Mouse (Mus musculus) MEL (cell line): ENCODE measurements around the gene Plin2. TPM values are rescaled to one million over a fixed set of nuclear protein-coding genes. Genes with fewer than 3 reads are reported as not detected.

Source experiments
- DNase-seq: peaks from one replicate; pipeline ENCODE4 v3.0.0; 2011; ENCODE audit warnings: low read depth, low spot score
- H3K27ac ChIP-seq: 2 replicates; pipeline ENCODE4 v1.5.1; 2012; ENCODE audit warnings: low read depth, mild to moderate bottlenecking, control low read depth, low read length, moderate library complexity; ENCODE audit not compliant: control insufficient read depth
- H3K27me3 ChIP-seq, 2 experiments: fragments of 150-350 bp in 1 of 2; sonication (generic) in 1 of 2; 2 replicates each; pipeline ENCODE4 v1.6.1; 2012; ENCODE audit warnings: low read length in 2 of 2, mild to moderate bottlenecking in 2 of 2, improper control_type of control experiment in 1 of 2, moderate library complexity in 1 of 2; ENCODE audit not compliant: insufficient read depth in 2 of 2, control insufficient read depth in 1 of 2
- H3K36me3 ChIP-seq, 2 experiments: 2 replicates each; pipeline ENCODE4 v1.6.1; 2012 to 2014; ENCODE audit warnings: low read length in 2 of 2, improper control_type of control experiment in 1 of 2, inconsistent platforms in 1 of 2, mild to moderate bottlenecking in 1 of 2; ENCODE audit not compliant: insufficient read depth in 2 of 2, control insufficient read depth in 1 of 2
- H3K4me1 ChIP-seq, 2 experiments: fragments of 150-350 bp in 1 of 2; sonication (generic) in 1 of 2; 2 replicates each; pipeline ENCODE4 v1.6.1; 2012; ENCODE audit warnings: low read length in 2 of 2, improper control_type of control experiment in 1 of 2, mild to moderate bottlenecking in 1 of 2; ENCODE audit not compliant: insufficient read depth in 2 of 2, control insufficient read depth in 1 of 2
- H3K4me3 ChIP-seq, 2 experiments: fragments of 150-350 bp in 1 of 2; sonication (generic) in 1 of 2; 2 replicates each; pipeline ENCODE4 v1.5.1; 2012; ENCODE audit warnings: low read depth in 2 of 2, low read length in 2 of 2, mild to moderate bottlenecking in 2 of 2, moderate library complexity in 2 of 2, control low read depth in 1 of 2, improper control_type of control experiment in 1 of 2; ENCODE audit not compliant: control insufficient read depth in 1 of 2, insufficient read depth in 1 of 2
- H3K79me2 ChIP-seq: 2 replicates; pipeline ENCODE4 v1.6.1; 2012; ENCODE audit warnings: mild to moderate bottlenecking, low read length, moderate library complexity; ENCODE audit not compliant: control insufficient read depth, poor library complexity, insufficient read depth
- H3K9ac ChIP-seq: 2 replicates; pipeline ENCODE4 v1.6.1; 2012; ENCODE audit warnings: low read depth, mild to moderate bottlenecking, control low read depth, low read length, moderate library complexity; ENCODE audit not compliant: control insufficient read depth, poor library complexity, severe bottlenecking
- H3K9me3 ChIP-seq: fragments of 150-350 bp; sonication (generic); replicated peaks from 2 replicates; pipeline ENCODE4 v1.6.1; 2012; ENCODE audit warnings: mild to moderate bottlenecking, low read length, improper control_type of control experiment, moderate library complexity; ENCODE audit not compliant: insufficient read depth
- BHLHE40 ChIP-seq: IDR thresholded peaks from 2 replicates; pipeline ENCODE4 v1.6.1; 2012; ENCODE audit warnings: low read depth, mild to moderate bottlenecking, inconsistent platforms, low read length, improper control_type of control experiment, borderline replicate concordance
- CHD1 ChIP-seq: IDR thresholded peaks from 2 replicates; pipeline ENCODE4 v1.6.1; 2012; ENCODE audit warnings: low read depth, mild to moderate bottlenecking, inconsistent platforms, low read length, improper control_type of control experiment
- CHD2 ChIP-seq: IDR thresholded peaks from 2 replicates; pipeline ENCODE4 v1.6.1; 2011; ENCODE audit warnings: low read length, improper control_type of control experiment
- E2F4 ChIP-seq: IDR thresholded peaks from 2 replicates; pipeline ENCODE4 v1.6.1; 2011; ENCODE audit warnings: low read depth, low read length, improper control_type of control experiment, borderline replicate concordance
- ELF1 ChIP-seq: IDR thresholded peaks from 2 replicates; pipeline ENCODE4 v1.6.1; 2014; ENCODE audit warnings: low read depth, mild to moderate bottlenecking, inconsistent platforms, low read length, improper control_type of control experiment, moderate library complexity
- EP300 ChIP-seq, 2 experiments: IDR thresholded peaks; 2 replicates each; pipeline ENCODE4 v1.6.1; 2011; ENCODE audit warnings: improper control_type of control experiment in 2 of 2, low read length in 2 of 2, low read depth in 1 of 2, mild to moderate bottlenecking in 1 of 2
- ETS1 ChIP-seq: IDR thresholded peaks from 2 replicates; pipeline ENCODE4 v1.6.1; 2012; ENCODE audit warnings: low read depth, mild to moderate bottlenecking, inconsistent platforms, low read length, improper control_type of control experiment, moderate library complexity
- GABPA ChIP-seq: IDR thresholded peaks from 2 replicates; pipeline ENCODE4 v1.6.1; 2012; ENCODE audit warnings: low read depth, mild to moderate bottlenecking, inconsistent platforms, low read length, improper control_type of control experiment, moderate library complexity
- GATA1 ChIP-seq: IDR thresholded peaks from 2 replicates; pipeline ENCODE4 v1.6.1; 2011; ENCODE audit warnings: low read depth, low read length, improper control_type of control experiment
- HCFC1 ChIP-seq: IDR thresholded peaks from 2 replicates; pipeline ENCODE4 v1.6.1; 2012; ENCODE audit warnings: low read depth, mild to moderate bottlenecking, inconsistent platforms, low read length, improper control_type of control experiment, moderate library complexity
- KAT2A ChIP-seq: conservative IDR thresholded peaks from 2 replicates; pipeline ENCODE4 v1.6.1; 2012; ENCODE audit warnings: low read depth, low read length, improper control_type of control experiment, inconsistent platforms
- MAFK ChIP-seq: IDR thresholded peaks from 2 replicates; pipeline ENCODE4 v1.6.1; 2011; ENCODE audit warnings: low read depth, mild to moderate bottlenecking, low read length, improper control_type of control experiment, borderline replicate concordance
- MAX ChIP-seq: IDR thresholded peaks from 2 replicates; pipeline ENCODE4 v1.6.1; 2011; ENCODE audit warnings: low read length, improper control_type of control experiment
- MAZ ChIP-seq: IDR thresholded peaks from 2 replicates; pipeline ENCODE4 v1.6.1; 2012; ENCODE audit warnings: low read depth, mild to moderate bottlenecking, inconsistent platforms, low read length, improper control_type of control experiment
- MEF2A ChIP-seq: IDR thresholded peaks from 2 replicates; pipeline ENCODE4 v1.6.1; 2014; ENCODE audit warnings: low read depth, mild to moderate bottlenecking, inconsistent platforms, low read length, improper control_type of control experiment; ENCODE audit not compliant: poor library complexity, insufficient replicate concordance, severe bottlenecking; ENCODE audit errors: extremely low read depth
- MXI1 ChIP-seq: IDR thresholded peaks from 2 replicates; pipeline ENCODE4 v1.6.1; 2011; ENCODE audit warnings: mild to moderate bottlenecking, low read depth, low read length, improper control_type of control experiment
- MYB ChIP-seq: IDR thresholded peaks from 2 replicates; pipeline ENCODE4 v1.6.1; 2011; ENCODE audit warnings: mild to moderate bottlenecking, low read depth, low read length, improper control_type of control experiment
- MYC ChIP-seq: IDR thresholded peaks from 2 replicates; pipeline ENCODE4 v1.6.1; 2011; ENCODE audit warnings: low read depth, mild to moderate bottlenecking, low read length, improper control_type of control experiment, moderate library complexity
- NELFE ChIP-seq: IDR thresholded peaks from 2 replicates; pipeline ENCODE4 v1.6.1; 2011; ENCODE audit warnings: low read depth, low read length, improper control_type of control experiment
- NRF1 ChIP-seq: IDR thresholded peaks from 2 replicates; pipeline ENCODE4 v1.6.1; 2014; ENCODE audit warnings: low read depth, mild to moderate bottlenecking, inconsistent platforms, low read length, improper control_type of control experiment, moderate library complexity; ENCODE audit not compliant: poor library complexity, insufficient read depth, severe bottlenecking
- POLR2A ChIP-seq, 2 experiments: IDR thresholded peaks; 2 replicates each; pipeline ENCODE4 v1.6.1; 2011 to 2012; ENCODE audit warnings: low read length in 2 of 2, mild to moderate bottlenecking in 2 of 2, control low read depth in 1 of 2, improper control_type of control experiment in 1 of 2, low read depth in 1 of 2, moderate library complexity in 1 of 2; ENCODE audit not compliant: control insufficient read depth in 1 of 2, insufficient read depth in 1 of 2, poor library complexity in 1 of 2
- POLR2AphosphoS2 ChIP-seq: IDR thresholded peaks from 2 replicates; pipeline ENCODE4 v1.6.1; 2011; ENCODE audit warnings: low read length, improper control_type of control experiment
- RAD21 ChIP-seq: IDR thresholded peaks from 2 replicates; pipeline ENCODE4 v1.6.1; 2011; ENCODE audit warnings: mild to moderate bottlenecking, low read depth, low read length, improper control_type of control experiment
- TAL1 ChIP-seq: IDR thresholded peaks from 2 replicates; pipeline ENCODE4 v1.6.1; 2012; ENCODE audit warnings: mild to moderate bottlenecking, inconsistent platforms, low read length, moderate library complexity, mixed read lengths
- TBP ChIP-seq: IDR thresholded peaks from 2 replicates; pipeline ENCODE4 v1.8.0; 2011; ENCODE audit warnings: low read depth, low read length, improper control_type of control experiment
- USF1 ChIP-seq: IDR thresholded peaks from 2 replicates; pipeline ENCODE4 v1.6.1; 2014; ENCODE audit warnings: low read depth, mild to moderate bottlenecking, inconsistent platforms, low read length, improper control_type of control experiment, moderate library complexity
- ZC3H11A ChIP-seq: IDR thresholded peaks from 2 replicates; pipeline ENCODE4 v1.6.1; 2012; ENCODE audit warnings: low read depth, mild to moderate bottlenecking, inconsistent platforms, low read length, improper control_type of control experiment
- ZKSCAN1 ChIP-seq: IDR thresholded peaks from 2 replicates; pipeline ENCODE4 v1.6.1; 2012; ENCODE audit warnings: low read depth, mild to moderate bottlenecking, inconsistent platforms, low read length, improper control_type of control experiment, moderate library complexity
- polyA plus RNA-seq, 2 experiments: library from polyadenylated mRNA; stranded (reverse) in 1 of 2; unstranded in 1 of 2; fragments of >175 nt in 1 of 2; fragments of >200 nt in 1 of 2; gene quantifications; 2 replicates each; pipeline versions ENCODE4 v1.2.1 to v1.2.4; 2012; ENCODE audit warnings: low replicate concordance in 2 of 2, low read depth in 1 of 2; ENCODE audit not compliant: insufficient read length in 2 of 2, insufficient read depth in 1 of 2, missing spikeins in 1 of 2
- total RNA-seq: library from RNA; depleted of rRNA; stranded (reverse); fragments of 300-350 nt; gene quantifications from 2 replicates; pipeline ENCODE4 v1.2.3, GENCODE M21; 2012

The Plin2 gene
- total and polyA plus RNA-seq, 3 experiments = 75.9 to 92.2 TPM; not detected in 1

GRCm38 (mm10) chr4:86620506-86620905 is 49.4 kb downstream of the Plin2 start (continued):
- TF ChIP-seq MAX = no peak
- no peak for TF ChIP-seq NELFE

- Histone ChIP-seq H3K4me1 (peaks cover 5 to 22% of the 10 kb centered on the region in 2 experiments; a peak in 3 of 4 replicates), H3K27me3 (no peaks in the 10 kb centered on the region), H3K9me3 (no peaks in the 10 kb centered on the region), H3K79me2 (peaks cover 29% of the 10 kb centered on the region), H3K36me3 (peaks cover 7 to 26% of the 10 kb centered on the region in 2 experiments), H3K27ac (peak overlapping the region; percentile 48), H3K9ac (peak overlapping the region; percentile 70), H3K4me3 (peak overlapping the region; percentile 59 to 65)
- no peak for DNase-seq
- TF ChIP-seq EP300 (IDR thresholded peaks at IDR 0.05; ENCODE audit: low read depth in 1 of 2, low read length in 2 of 2) (no peak), E2F4 (peak; percentile 60), MAZ (no peak), NRF1 (no peak)
These were observed 57.6 kb downstream of the Plin2 start for GRCm38 (mm10) chr4:86612289-86612620.

DNA sequence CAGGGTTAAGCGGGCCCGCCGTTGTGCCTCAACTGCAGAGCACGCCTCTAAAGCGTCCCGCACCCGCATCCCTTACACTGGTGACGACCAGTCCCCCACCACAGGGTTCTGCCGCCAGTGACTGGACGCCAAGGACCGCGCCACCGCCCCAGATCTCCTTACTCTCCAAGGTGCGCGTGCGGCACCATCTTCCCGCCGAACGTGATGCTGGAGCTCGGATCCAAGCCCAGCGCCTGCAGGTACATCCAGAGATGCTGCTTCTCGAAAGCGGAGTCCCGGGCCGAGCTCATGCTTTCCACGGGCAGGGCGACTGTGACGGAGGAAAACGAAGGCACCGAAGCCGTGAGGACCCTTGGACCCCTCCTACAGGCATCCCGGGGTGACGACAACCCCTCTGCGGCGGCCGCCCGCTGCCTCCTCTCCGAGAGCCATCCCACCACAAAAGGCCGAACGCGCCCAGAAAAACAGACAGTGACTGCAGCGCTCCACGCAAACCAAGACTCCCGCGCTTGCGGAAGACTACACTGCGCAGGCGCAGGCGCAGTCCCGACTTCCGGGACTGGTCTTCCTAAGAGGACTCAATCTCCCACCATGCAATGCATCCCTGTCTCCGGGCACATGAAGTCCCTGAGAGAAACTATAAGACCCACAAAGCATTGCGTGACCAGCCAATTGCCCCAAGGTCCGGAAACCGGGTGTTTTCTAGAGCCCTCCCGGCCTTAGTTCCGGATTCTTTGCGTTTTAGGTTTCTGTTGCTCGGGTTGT is 58.2 kb downstream of the Plin2 start, which contains the start of gene Haus6:
Gene Haus6 (minus strand): TSS at position 532 of the 765 bp plus-strand sequence.
- Histone ChIP-seq H3K4me1 (peaks cover 5 to 22% of the 10 kb centered on the region in 2 experiments; a peak in 3 of 4 replicates), H3K4me3 (peak within 1 kb of the TSS; percentile 68 to 86), H3K9ac (peak within 1 kb of the TSS; percentile 91), H3K36me3 (peaks cover 11 to 26% of the 10 kb centered on the region in 2 experiments), H3K27me3 (no peaks in the 10 kb centered on the region), H3K27ac (peak within 1 kb of the TSS; percentile 59), H3K79me2 (peaks cover 29% of the 10 kb centered on the region), H3K9me3 (no peaks in the 10 kb centered on the region)
- peak; percentile 99 for DNase-seq
- TF ChIP-seq CHD2 (peak; percentile 38; the same call in 1 of the 2 replicates), MYB (no peak), GATA1 (no peak), GABPA (no peak), ETS1 (no peak; the same call in 1 of the 2 replicates), CHD1 (no peak), TBP (peak; percentile 91), MEF2A (no peak), BHLHE40 (no peak), NELFE (peak; percentile 77), MXI1 (peak; percentile 81), ZKSCAN1 (no peak), ZC3H11A (no peak), HCFC1 (peak; percentile 100), USF1 (peak; percentile 69), MAFK (no peak), RAD21 (no peak), POLR2A (IDR thresholded peaks at IDR 0.05; ENCODE audit: control insufficient read depth in 1 of 2, insufficient read depth in 1 of 2, low read depth in 1 of 2, low read length in 2 of 2, poor library complexity in 1 of 2) (peak; percentile 78 to 95), TAL1 (no peak), MYC (no peak; the same call in 1 of the 2 replicates), NRF1 (peak; percentile 95), POLR2AphosphoS2 (peak; percentile 74; the same call in 1 of the 2 replicates), ELF1 (peak; percentile 100), KAT2A (peak; percentile 96)
